30 mouse cellular contexts compared by ENCODE assay signal in the genomic region with DNA sequence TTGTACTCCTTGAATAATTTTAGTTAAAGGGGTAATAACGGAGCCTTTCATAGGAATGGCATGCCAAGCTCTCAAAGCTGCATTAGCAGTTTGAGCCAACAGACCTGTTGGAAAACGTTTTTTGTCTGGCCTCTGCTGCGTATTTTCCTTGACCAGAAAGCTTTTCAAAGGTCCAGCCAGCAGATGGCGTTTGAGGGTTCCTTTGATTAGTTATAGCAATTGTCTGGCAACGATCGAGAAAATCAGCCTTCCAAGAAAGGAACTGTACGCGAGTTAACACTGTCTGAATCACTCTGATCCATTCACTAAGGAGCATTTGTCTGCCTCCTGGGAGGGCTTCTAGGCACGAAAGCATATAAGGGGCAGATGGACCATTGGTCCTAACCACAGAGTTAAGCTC. TPM values are rescaled to one million over a fixed set of nuclear protein-coding genes. Genes with fewer than 3 reads are reported as not detected.
A peak's percentile ranks its signal among the peaks of the same experiment; 100 is the strongest.
DNase-seq lines count a peak whose midpoint lies in the region.
"Had no signal": no experiment of that assay in that cellular context is flagged by ENCODE, and none has a peak within 500 bp of the region (broad histone marks: within the 10 kb centered on the region; RNA-seq: fewer than 3 reads in every experiment).

No protein-coding gene starts in this region.

- DNase-seq in A20 (ENCODE audit: low read depth, low spot score) = peak; percentile 39
- peak; percentile 70 for DNase-seq in ES-CJ7 (ENCODE audit: low read depth, low spot score)
- DNase-seq in ZHBTc4 (ENCODE audit: low read depth, low spot score) = peak; percentile 72
- DNase-seq in urinary bladder, adult 2 months (ENCODE audit: low spot score) = no peak
- DNase-seq in testis, postnatal 14 days (ENCODE audit: low spot score) = no peak
- DNase-seq in urinary bladder, postnatal 25 days (ENCODE audit: low spot score) = no peak
- DNase-seq: adrenal gland, postnatal 10 days; B cell, adult 2 months; cerebellum, adult 11 months; cerebellum, adult 2 months; cerebellum, adult 9-11 months; cerebellum, postnatal 25 days; gastrocnemius, postnatal 10 days; gastrocnemius, postnatal 36 days; heart, adult 2 months; heart, postnatal 14 days; heart, postnatal 4 days had no signal

RNA-seq across cellular contexts. Expression of gene Vmn2r63, which starts 31.6 kb away (rescaled TPM):
- not detected in 2 replicates for polyA plus RNA-seq in urinary bladder, adult 2 months (2012; rRNA removed)
- polyA plus RNA-seq: cerebellum, adult 2 months; embryonic facial prominence, embryonic 10.5 days; embryonic facial prominence, embryonic 13.5 days; forebrain, embryonic 12.5 days; forebrain, embryonic 15.5 days; heart, adult 2 months; heart, embryonic 10.5 days; heart, embryonic 13.5 days; heart, embryonic 16.5 days; hindbrain, embryonic 11.5 days; hindbrain, embryonic 14.5 days; hindbrain, postnatal 0 days; intestine, embryonic 16.5 days had no signal

RNA-seq across cellular contexts. Expression of gene Gm9268, which starts 53.3 kb away (rescaled TPM):
- not detected in 2 replicates for polyA plus RNA-seq in urinary bladder, adult 2 months (2012; rRNA removed)
- polyA plus RNA-seq: cerebellum, adult 2 months; embryonic facial prominence, embryonic 10.5 days; embryonic facial prominence, embryonic 13.5 days; erythroblast, embryonic 14.5 days; forebrain, embryonic 12.5 days; forebrain, embryonic 15.5 days; heart, adult 2 months; heart, embryonic 10.5 days; heart, embryonic 13.5 days; heart, embryonic 16.5 days; hindbrain, embryonic 11.5 days; hindbrain, embryonic 14.5 days; hindbrain, postnatal 0 days; inflammation-experienced regulatory T-cells, adult 6 months; intestine, embryonic 16.5 days had no signal

Comparison
In these comparisons a context has a peak if more than half of its experiments do, and no peak if none do; other contexts are left out.
1. DNase-seq: peak in A20 (single experiment), ES-CJ7 (single experiment) and ZHBTc4 (single experiment); none in urinary bladder, adult 2 months (single experiment), testis, postnatal 14 days (single experiment) and urinary bladder, postnatal 25 days (single experiment).